Mouse (Mus musculus) telencephalon, adult 2 months (tissue): Measurements from ENCODE around the gene Slc35c1.

Experiments used
- DNase-seq: peaks from one replicate; pipeline ENCODE4 v3.0.0-alpha.2; 2011; ENCODE audit warnings: low read depth, low spot score

Gene Slc35c1

GRCm38 (mm10) chr2:92403776-92404319 lies 56.5 kb downstream of the Slc35c1 start:
- DNase-seq = no peak
